Mouse (Mus musculus) testis, adult 2 months (tissue): ENCODE measurements around the gene Fsd1l.

Experiments
- CTCF ChIP-seq: fragments of 200-500 bp; IDR thresholded peaks from 2 replicates; pipeline ENCODE4 v1.5.1; 2012; ENCODE audit warnings: low read depth, mild to moderate bottlenecking, inconsistent platforms, low read length, moderate library complexity; ENCODE audit not compliant: control insufficient read depth, insufficient read depth, insufficient replicate concordance
- POLR2A ChIP-seq: fragments of 200-500 bp; IDR thresholded peaks from 2 replicates; pipeline ENCODE4 v1.6.1; 2012; ENCODE audit warnings: low read depth, mild to moderate bottlenecking, inconsistent platforms, low read length, moderate library complexity; ENCODE audit not compliant: control insufficient read depth

DNA sequence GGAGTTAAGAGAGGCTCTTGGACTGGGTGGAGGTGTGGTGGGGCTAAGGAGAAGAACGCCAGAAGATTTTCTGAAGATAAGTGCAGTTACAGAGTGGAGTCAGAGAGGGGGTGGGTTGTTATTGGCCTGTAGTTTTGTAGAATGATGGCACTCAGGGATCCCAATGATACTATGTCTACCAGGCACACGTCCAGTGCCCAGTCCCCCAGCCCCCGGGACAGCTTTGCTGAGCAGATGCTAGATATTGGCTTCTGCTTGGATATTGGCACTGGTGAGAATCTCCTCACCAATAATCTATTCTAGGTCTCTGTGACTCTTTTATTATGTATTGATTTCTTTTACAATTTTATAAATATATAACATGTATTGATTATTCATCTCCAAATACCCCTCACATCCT lies 6.0 kb upstream of the Fsd1l start:
- no peak for TF ChIP-seq CTCF
- TF ChIP-seq POLR2A: no peak
